Mouse (Mus musculus): ENCODE data around the gene Klhl28. TPM values are rescaled to one million over a fixed set of nuclear protein-coding genes. Genes with fewer than 3 reads are reported as not detected.

Gene Klhl28
- 12.2 and 13.5 TPM in 2 replicates for polyA plus RNA-seq (2012; rRNA removed)

DNA sequence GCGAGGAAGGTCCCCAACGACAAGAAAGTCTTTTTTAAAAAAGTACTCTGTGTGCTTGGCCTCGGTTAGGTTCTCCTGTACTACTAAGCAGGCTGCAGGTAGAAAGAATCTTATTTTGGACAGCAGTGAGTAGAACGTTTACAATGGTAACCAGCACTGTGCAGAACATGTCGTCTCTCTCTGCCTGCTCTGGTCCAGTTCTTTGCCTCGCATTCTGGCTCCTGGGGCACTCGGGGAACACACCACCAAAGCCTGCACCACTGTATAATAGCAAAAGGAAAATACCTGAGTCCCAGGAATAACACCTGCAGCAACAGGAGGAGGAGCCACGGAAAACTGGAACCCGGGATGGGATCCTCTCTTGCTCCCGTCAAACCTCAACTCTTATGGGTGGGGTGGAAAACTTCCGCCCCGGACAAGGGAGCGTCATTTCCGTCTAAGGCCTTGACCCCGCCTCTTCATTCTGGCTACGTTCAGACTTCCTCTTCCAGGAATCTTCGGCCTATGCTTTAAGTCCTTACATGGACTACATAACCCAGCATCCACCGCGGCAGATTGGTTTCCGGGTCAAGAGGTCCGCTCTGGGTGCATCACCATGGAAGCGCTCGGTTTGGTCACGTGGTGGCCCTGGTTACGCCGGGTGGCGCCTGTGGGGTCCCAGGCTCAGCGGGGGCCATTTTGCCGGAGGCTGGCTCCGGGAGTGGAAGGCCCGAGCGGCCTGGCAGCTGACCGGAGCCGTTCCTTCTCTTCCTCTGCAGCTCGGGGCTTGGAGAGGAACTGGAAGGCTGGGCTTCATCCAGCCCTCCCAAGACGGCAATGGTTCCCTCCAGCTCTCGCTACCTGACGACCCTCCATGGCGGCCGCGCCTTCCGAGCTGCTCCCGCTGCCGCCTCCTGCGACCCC lies at the start of gene Klhl28, which contains the start of gene Togaram1:
Gene Klhl28, minus strand, starts transcription at position 411 of the 903 bp plus-strand sequence.
Gene Togaram1, plus strand, starts transcription at position 681 of the 903 bp plus-strand sequence.

DNA sequence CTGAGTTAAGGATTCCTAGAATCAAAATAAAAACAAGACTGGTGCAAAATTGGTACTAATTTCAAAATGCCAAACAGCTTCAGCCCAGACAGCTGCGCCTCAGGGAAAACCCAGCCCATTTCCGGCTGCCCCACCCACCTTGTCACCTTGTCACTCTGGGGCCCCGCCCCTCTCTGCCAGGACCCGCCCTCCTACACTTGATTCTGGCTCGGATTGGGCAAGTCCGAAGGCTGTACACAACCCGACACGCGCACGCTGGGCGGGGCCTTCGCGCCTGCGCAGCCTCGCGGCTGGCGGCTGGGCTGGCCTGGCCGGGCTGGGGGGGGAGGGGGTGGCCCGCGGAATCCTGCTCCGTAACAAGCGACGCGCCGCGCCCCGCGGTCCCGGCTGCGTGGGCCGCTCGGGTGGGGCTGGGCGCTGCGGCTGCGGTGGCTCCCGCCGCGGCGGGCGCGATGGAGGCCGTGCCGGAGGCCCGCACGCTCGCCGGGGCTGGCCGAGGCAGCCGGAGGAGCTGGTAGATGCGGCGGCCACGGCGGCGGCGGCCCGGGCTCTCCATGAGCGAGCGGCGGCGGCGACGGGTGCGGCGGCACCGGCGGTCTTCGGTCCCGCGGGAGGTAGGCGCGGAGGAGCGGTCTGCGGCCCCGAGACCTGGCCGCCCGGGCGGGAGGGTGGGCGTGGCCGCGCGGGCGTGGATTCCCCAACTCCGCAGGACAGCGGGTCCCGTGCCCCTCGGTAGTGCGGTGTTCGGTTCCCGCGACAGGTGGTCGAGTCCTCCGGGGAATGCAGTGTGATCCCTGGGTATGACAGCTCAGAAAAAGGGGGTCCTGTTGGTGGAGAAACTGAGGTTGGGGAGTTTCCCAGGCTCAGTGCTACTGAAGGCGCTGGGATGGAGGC lies 47.5 kb downstream of the Klhl28 start, which contains the start of gene Gm527:
Gene Gm527, plus strand, starts transcription at position 329 of the 894 bp plus-strand sequence.

Other genes with a start within 250 kb of the Klhl28 start
- 9.7 and 12.1 TPM in 2 replicates for gene Gm527, start 47.6 kb downstream of the Klhl28 start, polyA plus RNA-seq (2012; rRNA removed)
- 14.5 and 16.4 TPM in 2 replicates for gene Togaram1, start 270 bp upstream of the Klhl28 start, polyA plus RNA-seq (2012; rRNA removed)
- gene Prpf39, start 70.8 kb upstream of the Klhl28 start, polyA plus RNA-seq (2012; rRNA removed): 52.1 and 55.0 TPM in 2 replicates
- 360 and 410 TPM in 2 replicates for gene Fkbp3, start 108.5 kb upstream of the Klhl28 start, polyA plus RNA-seq (2012; rRNA removed)
- gene Fancm, start 110.1 kb upstream of the Klhl28 start, polyA plus RNA-seq (2012; rRNA removed): 7.4 and 7.6 TPM in 2 replicates
- gene Mis18bp1, start 207.1 kb upstream of the Klhl28 start, polyA plus RNA-seq (2012; rRNA removed): 4.8 and 5.7 TPM in 2 replicates